In the genomic region with DNA sequence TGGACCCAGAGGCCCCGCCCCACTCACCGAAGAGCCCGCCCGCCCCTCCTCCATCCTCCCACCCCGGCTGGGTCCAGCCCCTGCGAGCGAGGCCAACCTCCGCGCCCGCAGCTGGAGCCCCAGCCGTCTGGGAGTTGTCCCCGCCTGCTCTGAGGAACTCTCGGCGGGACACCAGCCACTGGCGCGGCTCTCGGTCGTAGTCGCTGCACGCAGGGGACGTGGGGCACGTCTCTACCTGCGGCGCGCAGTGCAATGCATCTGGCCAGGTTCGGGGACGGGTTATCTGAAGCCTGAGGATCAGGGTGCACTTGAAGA, we compare ENCODE assay signal across 9 mouse cellular contexts. TPM values are rescaled to one million over a fixed set of nuclear protein-coding genes. Genes with fewer than 3 reads are reported as not detected.
A peak's percentile ranks its signal among the peaks of the same experiment; 100 is the strongest.
DNase-seq lines count a peak whose midpoint lies in the region; ATAC-seq and TF ChIP-seq lines count a peak whose summit lies in the region.
"Had no signal": no experiment of that assay in that cellular context is flagged by ENCODE, and none has a peak within 500 bp of the region (broad histone marks: within the 10 kb centered on the region; RNA-seq: fewer than 3 reads in every experiment).

No protein-coding gene starts in this region.

- peak overlapping the region; percentile 90 for H3K4me2 ChIP-seq in hindbrain, embryonic 15.5 days
- H3K4me2 ChIP-seq in liver, embryonic 13.5 days = peak overlapping the region; percentile 70
- peak overlapping the region; percentile 79 for H3K4me2 ChIP-seq in neural tube, embryonic 11.5 days (ENCODE audit: low read depth)

- H3K9me3 ChIP-seq in hindbrain, embryonic 15.5 days = no peaks in the 10 kb centered on the region
- no peaks in the 10 kb centered on the region for H3K9me3 ChIP-seq in liver, embryonic 13.5 days (replicated peaks)
- H3K9me3 ChIP-seq in neural tube, embryonic 11.5 days (ENCODE audit: control insufficient read depth, low read length) = no peaks in the 10 kb centered on the region

- no peak for DNase-seq in cerebellum, adult 2 months
- no peak for DNase-seq in cerebellum, postnatal 36 days
- peak; percentile 88 for DNase-seq in gastrocnemius, postnatal 10 days
- DNase-seq in liver, embryonic 13.5 days = no peak
- DNase-seq in neural tube, embryonic 11.5 days (ENCODE audit: low spot score) = peak; percentile 87
- peak; percentile 85 to 88 for DNase-seq in urinary bladder, postnatal 4 days (ENCODE audit: low spot score in 2 of 2)

- H3K9ac ChIP-seq in hindbrain, embryonic 15.5 days = 0 out of 2 replicates have a peak overlapping the region, but pooled peaks have one; percentile 25
- no peak overlapping the region for H3K9ac ChIP-seq in liver, embryonic 13.5 days
- peak overlapping the region; percentile 49 for H3K9ac ChIP-seq in neural tube, embryonic 11.5 days (ENCODE audit: low read length)

- 0 out of 2 replicates have a peak, but pooled peaks cover 4% of the 10 kb centered on the region for H3K4me1 ChIP-seq in cerebellum, adult 2 months (ENCODE audit: control insufficient read depth, insufficient read depth, low read length)
- H3K4me1 ChIP-seq in bone marrow macrophage, adult 2 months (ENCODE audit: control insufficient read depth, insufficient read depth, low read length) = no peaks in the 10 kb centered on the region
- peaks cover 51% of the 10 kb centered on the region for H3K4me1 ChIP-seq in hindbrain, embryonic 15.5 days (replicated peaks)
- peaks cover 23% of the 10 kb centered on the region for H3K4me1 ChIP-seq in liver, embryonic 13.5 days (replicated peaks)
- peaks cover 8% of the 10 kb centered on the region for H3K4me1 ChIP-seq in neural tube, embryonic 11.5 days (ENCODE audit: control insufficient read depth, insufficient read depth, low read length)

- no peak for TF ChIP-seq CTCF in cerebellum, adult 2 months (IDR thresholded peaks at IDR 0.05; ENCODE audit: borderline replicate concordance, insufficient read depth, low read depth, low read length)
- TF ChIP-seq CTCF in bone marrow macrophage, adult 2 months (IDR thresholded peaks at IDR 0.05; ENCODE audit: low read depth, low read length) = no peak

- WGBS in cerebellum, adult 2 months = under 1% methylated on average over 27 of the region's 27 CpGs
- 1% methylated on average over 27 of the region's 27 CpGs for WGBS in hindbrain, embryonic 15.5 days
- under 1% methylated on average over 27 of the region's 27 CpGs for WGBS in liver, embryonic 13.5 days (ENCODE audit: insufficient replicate concordance)
- WGBS in neural tube, embryonic 11.5 days = under 1% methylated on average over 27 of the region's 27 CpGs

- ATAC-seq in hindbrain, embryonic 15.5 days (ENCODE audit: low FRiP score, low read depth) = peak; percentile 81
- peak; percentile 84 for ATAC-seq in liver, embryonic 13.5 days (ENCODE audit: low read depth)
- ATAC-seq in neural tube, embryonic 11.5 days (ENCODE audit: insufficient read depth, low FRiP score, low TSS enrichment) = peak; percentile 86

- peak overlapping the region; percentile 3 for H3K4me3 ChIP-seq in cerebellum, adult 2 months (replicated peaks; ENCODE audit: insufficient read depth, low read depth, low read length)
- H3K4me3 ChIP-seq in bone marrow macrophage, adult 2 months (ENCODE audit: insufficient read depth, low read length) = peak overlapping the region; percentile 20; the same call in 1 of the 2 replicates
- H3K4me3 ChIP-seq in hindbrain, embryonic 15.5 days = peak overlapping the region; percentile 63
- H3K4me3 ChIP-seq in liver, embryonic 13.5 days (replicated peaks) = peak overlapping the region; percentile 56
- peak overlapping the region; percentile 55 for H3K4me3 ChIP-seq in neural tube, embryonic 11.5 days (ENCODE audit: low read depth, low read length)

- no peak for TF ChIP-seq POLR2A in cerebellum, adult 2 months (IDR thresholded peaks at IDR 0.05; ENCODE audit: borderline replicate concordance, insufficient read depth, low read length)
- no peak for TF ChIP-seq POLR2A in bone marrow macrophage, adult 2 months (IDR thresholded peaks at IDR 0.05; ENCODE audit: borderline replicate concordance, low read depth, low read length)

- H3K27ac ChIP-seq in cerebellum, adult 2 months (ENCODE audit: insufficient read depth, low read length) = no peak overlapping the region
- no peak overlapping the region for H3K27ac ChIP-seq in bone marrow macrophage, adult 2 months (ENCODE audit: insufficient read depth, low read depth, low read length)
- no peak overlapping the region for H3K27ac ChIP-seq in hindbrain, embryonic 15.5 days (replicated peaks)
- H3K27ac ChIP-seq in liver, embryonic 13.5 days = no peak overlapping the region
- 0 out of 2 replicates have a peak overlapping the region, but pooled peaks have one; percentile 49 for H3K27ac ChIP-seq in neural tube, embryonic 11.5 days (ENCODE audit: low read depth, low read length)

- H3K36me3 ChIP-seq in hindbrain, embryonic 15.5 days = no peaks in the 10 kb centered on the region
- H3K36me3 ChIP-seq in liver, embryonic 13.5 days = no peaks in the 10 kb centered on the region
- no peaks in the 10 kb centered on the region for H3K36me3 ChIP-seq in neural tube, embryonic 11.5 days (ENCODE audit: control insufficient read depth, insufficient read depth, low read length)

- H3K27me3 ChIP-seq in cerebellum, adult 2 months (ENCODE audit: control insufficient read depth, insufficient read depth, low read length) = peaks cover 15% of the 10 kb centered on the region; the same call in 1 of the 2 replicates
- H3K27me3 ChIP-seq in hindbrain, embryonic 15.5 days = peaks cover 73% of the 10 kb centered on the region
- peaks cover 94% of the 10 kb centered on the region for H3K27me3 ChIP-seq in liver, embryonic 13.5 days
- peaks cover 50% of the 10 kb centered on the region for H3K27me3 ChIP-seq in neural tube, embryonic 11.5 days (ENCODE audit: control insufficient read depth, insufficient read depth, low read length)

RNA-seq across cellular contexts. Expression of a gene that starts 3.2 kb away (rescaled TPM):
- polyA plus RNA-seq in cerebellum, adult 2 months (2012; rRNA removed) = 4.9 and 5.1 TPM in 2 replicates
- not detected in 2 replicates for polyA plus RNA-seq in bone marrow macrophage, adult 2 months (2012; ENCODE audit: insufficient read depth, insufficient read length, missing spikeins)
- 10 to 100 TPM; 13.9 to 19.7 TPM for total RNA-seq in gastrocnemius, postnatal 10 days (2021)
- 6.6 and 7.4 TPM in 2 replicates for polyA plus RNA-seq in hindbrain, embryonic 15.5 days (2015; fragmentation: Nextera tagmentation; extraction: Ambion mirVana)
- 1.4 TPM in 2 replicates for polyA plus RNA-seq in liver, embryonic 13.5 days (2015; fragmentation: Nextera tagmentation; extraction: Ambion mirVana)
- 21.2 and 22.5 TPM in 2 replicates for polyA plus RNA-seq in neural tube, embryonic 11.5 days (2014; fragmentation: Nextera tagmentation; extraction: Ambion mirVana)

RNA-seq across cellular contexts. Expression of a gene that starts 8.1 kb away (rescaled TPM):
- not detected in 2 replicates for polyA plus RNA-seq in cerebellum, adult 2 months (2012; rRNA removed)
- not detected in 2 replicates for polyA plus RNA-seq in bone marrow macrophage, adult 2 months (2012; ENCODE audit: insufficient read depth, insufficient read length, missing spikeins)
- not detected for total RNA-seq in gastrocnemius, postnatal 10 days (2021)
- not detected in 2 replicates for polyA plus RNA-seq in hindbrain, embryonic 15.5 days (2015; fragmentation: Nextera tagmentation; extraction: Ambion mirVana)
- not detected in 2 replicates for polyA plus RNA-seq in liver, embryonic 13.5 days (2015; fragmentation: Nextera tagmentation; extraction: Ambion mirVana)
- not detected in 2 replicates for polyA plus RNA-seq in neural tube, embryonic 11.5 days (2014; fragmentation: Nextera tagmentation; extraction: Ambion mirVana)
- polyA plus RNA-seq: frontal cortex, adult 2 months had no signal

Comparison
In these comparisons a context has a peak if more than half of its experiments do, and no peak if none do; other contexts are left out.
1. DNase-seq: peak in gastrocnemius, postnatal 10 days (single experiment), neural tube, embryonic 11.5 days (single experiment) and urinary bladder, postnatal 4 days (2 of 2); none in cerebellum, adult 2 months (0 of 2), cerebellum, postnatal 36 days (0 of 2) and liver, embryonic 13.5 days (single experiment).
2. H3K4me3 ChIP-seq: peak in every context shown above with its lines; median percentile 63 in hindbrain, embryonic 15.5 days; 56 in liver, embryonic 13.5 days; 55 in neural tube, embryonic 11.5 days; 20 in bone marrow macrophage, adult 2 months; 3 in cerebellum, adult 2 months.
3. Peak in every context shown above with its lines, with median percentiles within 50 percentile points of each other: ATAC-seq and H3K4me2 ChIP-seq.